Mouse (Mus musculus) kidney, postnatal 14 days (tissue): Measurements from ENCODE around the gene 2310061I04Rik.
A peak's percentile ranks its signal among the peaks of the same experiment; 100 is the strongest.
"Not testable (repeated sequence)": the region's sequence is repeated elsewhere in the genome, so short reads cannot be mapped to it uniquely, and the experiment has no call there.

Experiments used
- DNase-seq: peaks from one replicate; pipeline ENCODE4 v3.0.0; 2022; ENCODE audit warnings: mixed read lengths

Gene 2310061I04Rik

GRCm38 (mm10) chr17:35896781-35897643 lies at the start of gene 2310061I04Rik:
TSS of gene 2310061I04Rik (minus strand) at chr17:35897431.
- peak; percentile 97 for DNase-seq

GRCm38 (mm10) chr17:35939941-35940340 lies 42.7 kb upstream of the 2310061I04Rik start:
- no peak for DNase-seq

- no peak for DNase-seq
These were observed 41.9 kb upstream of the 2310061I04Rik start for GRCm38 (mm10) chr17:35939108-35939507.

GRCm38 (mm10) chr17:35937700-35938348 lies 40.6 kb upstream of the 2310061I04Rik start:
- DNase-seq, result peak; percentile 69

- DNase-seq, result not testable (repeated sequence)
These were observed 38.5 kb upstream of the 2310061I04Rik start for GRCm38 (mm10) chr17:35935763-35936162.

GRCm38 (mm10) chr17:35932608-35933007 lies 35.4 kb upstream of the 2310061I04Rik start:
- no peak for DNase-seq

GRCm38 (mm10) chr17:35930627-35931026 lies 33.4 kb upstream of the 2310061I04Rik start:
- no peak for DNase-seq

- no peak for DNase-seq
These were observed 32.3 kb upstream of the 2310061I04Rik start for GRCm38 (mm10) chr17:35929534-35929933.

- DNase-seq, result no peak
These were observed 30.2 kb upstream of the 2310061I04Rik start for GRCm38 (mm10) chr17:35927471-35927870.

GRCm38 (mm10) chr17:35923281-35923680 lies 26.1 kb upstream of the 2310061I04Rik start:
- DNase-seq, result no peak

GRCm38 (mm10) chr17:35922566-35922965 lies 25.3 kb upstream of the 2310061I04Rik start:
- DNase-seq, result peak; percentile 29

GRCm38 (mm10) chr17:35921710-35922109 lies 24.5 kb upstream of the 2310061I04Rik start:
- no peak for DNase-seq

- peak; percentile 58 for DNase-seq
These were observed 23.8 kb upstream of the 2310061I04Rik start for GRCm38 (mm10) chr17:35920862-35921562.

- DNase-seq, result peak; percentile 30
These were observed 23.2 kb upstream of the 2310061I04Rik start for GRCm38 (mm10) chr17:35920384-35920783.

- DNase-seq, result no peak
These were observed 22.7 kb upstream of the 2310061I04Rik start for GRCm38 (mm10) chr17:35919864-35920301.

GRCm38 (mm10) chr17:35919060-35919715 lies 22.0 kb upstream of the 2310061I04Rik start:
- peak; percentile 97 for DNase-seq

GRCm38 (mm10) chr17:35918276-35919059 lies 21.2 kb upstream of the 2310061I04Rik start:
- DNase-seq, result peak; percentile 58

GRCm38 (mm10) chr17:35917463-35918251 lies 20.4 kb upstream of the 2310061I04Rik start:
- peak; percentile 50 for DNase-seq

- peak; percentile 52 for DNase-seq
These were observed 19.9 kb upstream of the 2310061I04Rik start for GRCm38 (mm10) chr17:35917143-35917462.

GRCm38 (mm10) chr17:35916297-35917142 lies 19.3 kb upstream of the 2310061I04Rik start, which contains the start of the genes Mrps18b and Ppp1r10:
TSS of gene Mrps18b (minus strand) at chr17:35916389.
TSS of gene Ppp1r10 (plus strand) at chr17:35916434.
- DNase-seq, result peak; percentile 100
